Mouse (Mus musculus) stomach, embryonic 16.5 days (tissue): ENCODE data around the gene Npc2. TPM values are rescaled to one million over a fixed set of nuclear protein-coding genes. Genes with fewer than 3 reads are reported as not detected.

ENCODE experiments used
- ATAC-seq: fragments of 200-750 bp; cut with Nextera tagmentation; 2 replicates; pipeline ENCODE4 v1.8.0; 2017; ENCODE audit warnings: moderate number of reproducible peaks, moderate TSS enrichment; ENCODE audit not compliant: insufficient read depth, low FRiP score
- H3K27ac ChIP-seq: fragments of 300-500 bp; sonication (generic); 2 replicates; pipeline ENCODE4 v1.5.1; 2014; ENCODE audit warnings: low read length
- H3K27me3 ChIP-seq: fragments of 300-500 bp; sonication (generic); 2 replicates; pipeline ENCODE4 v1.6.1; 2014; ENCODE audit warnings: low read length, control low read depth, mixed read lengths; ENCODE audit not compliant: control insufficient read depth, insufficient read depth
- H3K36me3 ChIP-seq: fragments of 300-500 bp; sonication (generic); 2 replicates; pipeline ENCODE4 v1.6.1; 2014; ENCODE audit warnings: low read length; ENCODE audit not compliant: control insufficient read depth, insufficient read depth
- H3K4me1 ChIP-seq: fragments of 300-500 bp; sonication (generic); 2 replicates; pipeline ENCODE4 v1.6.1; 2014; ENCODE audit warnings: low read length, control low read depth, mixed read lengths; ENCODE audit not compliant: control insufficient read depth, insufficient read depth
- H3K4me2 ChIP-seq: fragments of 300-500 bp; sonication (generic); 2 replicates; pipeline ENCODE4 v1.6.1; 2014; ENCODE audit warnings: low read depth, low read length, mixed read lengths
- H3K4me3 ChIP-seq: fragments of 300-500 bp; sonication (generic); replicated peaks from 2 replicates; pipeline ENCODE4 v1.5.1; 2014; ENCODE audit warnings: mild to moderate bottlenecking, low read length
- H3K9ac ChIP-seq: fragments of 300-500 bp; sonication (generic); 2 replicates; pipeline ENCODE4 v1.6.1; 2014; ENCODE audit warnings: low read length
- H3K9me3 ChIP-seq: fragments of 300-500 bp; sonication (generic); replicated peaks from 2 replicates; pipeline ENCODE4 v1.6.1; 2016; ENCODE audit warnings: low read length, control low read depth; ENCODE audit not compliant: control insufficient read depth
- WGBS: fragments of 180-500 bp; shearing (Covaris S2); extraction: QIAGEN DNeasy Blood & Tissue Kit; methylation state at CpG from one replicate; pipeline ENCODE4 v1.1.7; 2014; 5-methylcytosine and 5-hydroxymethylcytosine counted together
- polyA plus RNA-seq: library from polyadenylated mRNA; unstranded; fragments of >200 nt; fragmentation: Nextera tagmentation; extraction: Ambion mirVana; gene quantifications from 2 replicates; pipeline ENCODE4 v1.2.1, GENCODE M21; 2015

Gene Npc2
- polyA plus RNA-seq, 1 experiment from 2014 or later: 69.3 TPM

DNA sequence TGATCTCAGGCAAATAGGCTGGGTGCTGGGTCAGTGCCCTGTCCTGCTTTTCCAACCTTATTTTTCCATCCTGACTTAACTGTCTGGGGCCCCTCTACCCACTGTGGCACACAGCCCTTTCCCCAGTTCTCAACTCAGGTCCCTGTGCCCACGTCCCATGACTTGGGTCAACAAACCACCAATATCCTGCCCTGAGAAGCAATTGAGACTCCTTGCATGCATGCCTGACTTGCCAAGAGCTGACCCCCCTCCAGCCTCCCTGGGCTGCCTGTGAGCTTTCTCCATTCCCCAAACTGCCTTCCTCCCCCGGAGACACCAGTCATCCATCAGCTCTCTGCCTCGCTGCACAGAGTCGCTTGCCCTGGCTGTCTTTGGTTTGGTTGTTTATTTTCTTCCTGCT is 46.0 kb downstream of the Npc2 start:
- Histone ChIP-seq H3K27ac (no peak overlapping the region), H3K9me3 (no peaks in the 10 kb centered on the region), H3K36me3 (no peaks in the 10 kb centered on the region), H3K4me2 (no peak overlapping the region), H3K9ac (no peak overlapping the region), H3K4me1 (no peaks in the 10 kb centered on the region), H3K27me3 (no peaks in the 10 kb centered on the region), H3K4me3 (no peak overlapping the region)
- 21% methylated on average over 4 of the region's 4 CpGs for WGBS
- ATAC-seq: no peak

DNA sequence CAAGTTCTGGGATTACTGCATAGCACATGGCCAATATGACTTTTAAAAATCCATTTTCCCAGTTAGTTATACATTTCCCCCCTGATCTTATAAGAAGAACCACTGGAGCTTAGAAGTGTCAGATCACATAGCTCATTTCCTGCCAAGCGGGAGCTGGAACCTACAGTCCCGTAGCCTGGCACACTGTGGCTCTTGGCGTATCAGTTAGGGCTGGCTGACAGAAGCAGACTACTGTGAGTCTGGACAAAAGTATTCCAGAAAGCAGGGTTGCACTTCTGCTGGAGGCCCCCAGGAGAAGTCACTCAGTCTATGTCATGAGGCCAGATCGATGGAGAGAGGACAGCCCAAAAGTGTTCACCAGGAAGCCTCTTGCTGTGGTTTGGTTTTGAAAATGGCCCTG is 46.6 kb downstream of the Npc2 start:
- WGBS: 84% methylated on average over 4 of the region's 4 CpGs
- H3K9ac ChIP-seq: no peak overlapping the region
- no peak overlapping the region for H3K4me2 ChIP-seq
- no peak overlapping the region for H3K27ac ChIP-seq
- H3K9me3 ChIP-seq: no peaks in the 10 kb centered on the region
- H3K4me3 ChIP-seq: no peak overlapping the region
- no peak for ATAC-seq
- H3K27me3 ChIP-seq: no peaks in the 10 kb centered on the region
- H3K36me3 ChIP-seq: no peaks in the 10 kb centered on the region
- H3K4me1 ChIP-seq: no peaks in the 10 kb centered on the region

DNA sequence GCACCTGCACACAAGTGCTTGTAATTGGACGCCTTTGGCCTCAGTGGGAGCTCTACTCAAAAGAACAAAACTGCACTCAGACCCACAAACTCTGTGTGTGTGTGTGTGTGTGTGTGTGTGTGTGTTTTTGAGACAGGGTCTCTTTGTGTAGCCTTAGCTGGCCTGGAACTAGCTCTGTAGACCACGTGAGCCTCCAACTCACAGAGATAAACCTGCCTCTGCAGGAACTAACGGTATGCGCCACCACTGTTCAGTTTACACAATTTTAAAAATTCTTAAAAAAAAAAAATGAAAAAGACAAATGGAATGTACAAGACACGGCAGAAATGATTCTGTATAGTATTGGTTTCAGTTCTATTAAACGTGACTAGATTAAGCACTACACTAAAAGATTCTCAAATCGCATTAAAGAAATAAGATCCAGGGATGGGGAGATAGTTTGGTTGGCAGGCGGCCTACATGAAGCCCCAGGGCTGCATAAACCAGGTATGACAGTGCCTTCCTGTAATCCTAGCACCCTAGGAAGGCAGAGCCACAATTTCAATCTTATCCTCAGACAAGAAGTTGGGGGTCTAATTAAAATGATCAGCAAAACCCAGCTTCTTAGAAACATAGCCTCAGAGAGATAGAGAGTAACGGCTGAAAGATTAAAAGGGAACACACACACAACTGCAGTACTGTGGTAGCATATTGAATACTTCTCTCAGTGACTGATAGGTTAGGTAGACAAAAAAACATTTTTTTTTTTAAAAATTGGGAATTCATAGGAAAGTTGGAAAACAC is 54.3 kb downstream of the Npc2 start:
- Histone ChIP-seq H3K4me1 (no peaks in the 10 kb centered on the region), H3K4me3 (no peak overlapping the region), H3K27ac (no peak overlapping the region), H3K27me3 (no peaks in the 10 kb centered on the region), H3K36me3 (no peaks in the 10 kb centered on the region), H3K9ac (no peak overlapping the region), H3K4me2 (no peak overlapping the region), H3K9me3 (no peaks in the 10 kb centered on the region)
- 77% methylated on average over 9 of the region's 9 CpGs for WGBS
- ATAC-seq: no peak

DNA sequence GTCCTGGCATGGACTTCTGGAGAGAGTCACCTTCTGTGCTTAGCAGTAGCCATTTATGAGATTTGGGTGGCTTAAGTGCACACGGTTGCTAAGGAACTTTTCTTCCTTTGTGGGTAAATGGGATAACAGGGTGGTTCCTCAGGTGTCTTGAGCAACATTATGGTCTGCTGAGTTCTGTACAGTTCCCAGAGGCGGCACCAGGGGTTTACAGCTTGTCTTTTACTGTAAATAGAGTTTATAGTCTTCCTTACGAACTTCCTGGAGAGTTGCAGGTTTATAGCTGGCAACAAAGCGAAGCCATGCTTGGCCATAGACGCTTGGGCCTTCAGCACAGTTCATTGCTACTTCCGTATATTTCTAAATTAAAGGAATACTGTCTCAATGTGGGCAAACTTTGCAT is 58.4 kb downstream of the Npc2 start:
- no peak overlapping the region for H3K4me2 ChIP-seq
- no peak overlapping the region for H3K27ac ChIP-seq
- ATAC-seq: no peak
- H3K4me1 ChIP-seq: no peaks in the 10 kb centered on the region
- H3K27me3 ChIP-seq: no peaks in the 10 kb centered on the region
- no peaks in the 10 kb centered on the region for H3K9me3 ChIP-seq
- 74% methylated on average over 6 of the region's 6 CpGs for WGBS
- H3K4me3 ChIP-seq: no peak overlapping the region
- no peak overlapping the region for H3K9ac ChIP-seq
- H3K36me3 ChIP-seq: no peaks in the 10 kb centered on the region

DNA sequence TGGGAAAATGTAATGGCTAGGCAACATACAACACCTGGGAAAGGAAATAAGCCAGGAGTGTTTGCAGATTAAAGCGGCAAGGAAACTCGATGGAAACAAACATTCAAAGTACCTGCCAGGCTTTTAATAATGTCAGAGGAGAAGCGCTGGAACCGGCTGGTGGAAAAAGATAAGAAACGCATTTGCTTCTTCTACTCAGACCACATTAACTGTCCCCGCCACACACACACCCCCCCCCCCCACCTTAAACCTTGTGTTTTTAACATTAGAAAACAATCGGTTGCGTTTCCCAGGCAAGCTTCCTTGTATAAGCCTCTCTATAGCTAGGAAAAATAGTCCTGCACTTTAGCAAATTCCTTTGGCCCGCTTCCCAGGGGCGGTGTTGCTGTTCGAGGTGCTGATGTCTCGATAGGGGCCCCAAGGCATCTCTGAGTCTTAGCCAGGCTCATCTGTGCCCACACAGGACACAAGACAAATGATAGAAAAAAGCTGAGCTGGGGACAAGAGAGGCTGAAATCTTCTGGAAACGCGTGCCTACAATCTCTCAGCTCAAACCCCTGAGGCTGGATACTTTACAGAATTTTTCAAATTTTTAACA is 63.0 kb downstream of the Npc2 start:
- Histone ChIP-seq H3K36me3 (no peaks in the 10 kb centered on the region), H3K4me1 (no peaks in the 10 kb centered on the region), H3K9ac (no peak overlapping the region), H3K4me2 (no peak overlapping the region), H3K27me3 (no peaks in the 10 kb centered on the region), H3K4me3 (no peak overlapping the region), H3K9me3 (no peaks in the 10 kb centered on the region), H3K27ac (no peak overlapping the region)
- ATAC-seq: no peak
- 14% methylated on average over 14 of the region's 14 CpGs for WGBS

DNA sequence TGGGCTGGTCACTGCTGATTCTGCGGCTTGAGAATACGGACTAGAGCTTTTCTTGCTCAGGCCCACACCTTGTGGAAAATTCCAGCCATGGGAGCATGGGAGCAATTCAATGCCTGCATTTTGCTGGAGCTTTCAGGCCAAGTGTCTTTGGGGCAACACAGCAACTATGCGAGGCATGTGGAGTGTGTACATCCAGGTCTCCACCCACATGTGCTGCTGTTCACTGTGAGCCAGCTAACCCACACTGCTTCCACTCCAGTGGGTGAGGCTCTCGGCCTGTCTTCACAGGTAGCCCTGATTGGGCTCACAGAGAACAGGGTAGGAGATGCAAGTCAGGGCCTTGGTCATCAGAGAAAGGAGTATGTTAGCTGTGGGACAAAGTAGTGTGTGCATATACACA is 65.1 kb downstream of the Npc2 start:
- no peaks in the 10 kb centered on the region for H3K27me3 ChIP-seq
- no peak overlapping the region for H3K27ac ChIP-seq
- H3K4me2 ChIP-seq: no peak overlapping the region
- no peaks in the 10 kb centered on the region for H3K4me1 ChIP-seq
- 76% methylated on average over 4 of the region's 4 CpGs for WGBS
- H3K36me3 ChIP-seq: no peaks in the 10 kb centered on the region
- H3K9ac ChIP-seq: no peak overlapping the region
- no peaks in the 10 kb centered on the region for H3K9me3 ChIP-seq
- no peak for ATAC-seq
- no peak overlapping the region for H3K4me3 ChIP-seq

DNA sequence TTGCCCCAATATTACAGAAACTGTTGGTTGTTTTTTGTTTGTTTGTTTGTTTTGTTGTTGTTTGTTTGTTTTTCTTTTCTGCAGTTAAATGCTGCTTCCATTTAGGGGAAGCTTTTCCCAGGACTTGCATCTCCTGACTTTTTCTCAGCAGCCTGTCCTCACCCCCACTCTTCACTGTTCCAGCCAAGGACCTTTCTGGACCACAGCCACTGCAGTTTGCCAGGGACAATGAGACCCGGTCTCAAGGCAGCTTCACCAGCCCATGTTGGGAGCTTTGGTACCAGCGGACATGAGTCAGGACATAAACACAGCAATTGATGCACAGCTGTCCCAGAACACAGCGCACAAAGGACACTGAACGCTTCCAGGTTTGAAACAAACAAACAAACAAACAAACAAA is 66.1 kb downstream of the Npc2 start:
- ATAC-seq: no peak
- Histone ChIP-seq H3K36me3 (no peaks in the 10 kb centered on the region), H3K9ac (no peak overlapping the region), H3K4me1 (no peaks in the 10 kb centered on the region), H3K4me3 (no peak overlapping the region), H3K27me3 (no peaks in the 10 kb centered on the region), H3K27ac (no peak overlapping the region), H3K9me3 (no peaks in the 10 kb centered on the region), H3K4me2 (no peak overlapping the region)
- 69% methylated on average over 4 of the region's 4 CpGs for WGBS

Other genes with a start within 250 kb of the Npc2 start
- gene Vsx2, start 203.4 kb downstream of the Npc2 start, polyA plus RNA-seq: not detected in 2 replicates
- gene Abcd4, start 155.7 kb downstream of the Npc2 start, polyA plus RNA-seq: 12.8 and 13.2 TPM in 2 replicates
- gene Vrtn, start 132.1 kb downstream of the Npc2 start, polyA plus RNA-seq: not detected in 2 replicates
- 0.09 and 0.12 TPM in 2 replicates for gene Syndig1l, start 74.3 kb downstream of the Npc2 start, polyA plus RNA-seq
- 119 and 123 TPM in 2 replicates for gene Isca2, start 99 bp upstream of the Npc2 start, polyA plus RNA-seq
- gene Ltbp2, start 103.4 kb upstream of the Npc2 start, polyA plus RNA-seq: 1.2 and 1.6 TPM in 2 replicates
- 114 and 119 TPM in 2 replicates for gene Fcf1, start 197.7 kb upstream of the Npc2 start, polyA plus RNA-seq
- 11.8 and 12.4 TPM in 2 replicates for gene Arel1, start 197.7 kb upstream of the Npc2 start, polyA plus RNA-seq
- gene Ylpm1, start 223.2 kb upstream of the Npc2 start, polyA plus RNA-seq: 22.3 and 23.1 TPM in 2 replicates